Mouse (Mus musculus) common myeloid progenitor, adult 5-6 weeks (primary cell): ENCODE measurements around the gene Iqgap1. TPM values are rescaled to one million over a fixed set of nuclear protein-coding genes. Genes with fewer than 3 reads are reported as not detected.
"Not testable (repeated sequence)": the region's sequence is repeated elsewhere in the genome, so short reads cannot be mapped to it uniquely, and the experiment has no call there.

Source experiments
- ATAC-seq: replicated peaks from 2 replicates; pipeline ENCODE4 v1.8.0; 2016; ENCODE audit warnings: low read depth, mild to moderate bottlenecking, moderate TSS enrichment, inconsistent platforms; ENCODE audit not compliant: poor library complexity, severe bottlenecking
- total RNA-seq: library from RNA; stranded (forward); fragments of 200-1000, 187-1606 nt; gene quantifications from 2 replicates; pipeline ENCODE4 v1.2.3, GENCODE M21; 2017

Iqgap1 gene
- total RNA-seq, 1 experiment from 2014 or later: 101 TPM

DNA sequence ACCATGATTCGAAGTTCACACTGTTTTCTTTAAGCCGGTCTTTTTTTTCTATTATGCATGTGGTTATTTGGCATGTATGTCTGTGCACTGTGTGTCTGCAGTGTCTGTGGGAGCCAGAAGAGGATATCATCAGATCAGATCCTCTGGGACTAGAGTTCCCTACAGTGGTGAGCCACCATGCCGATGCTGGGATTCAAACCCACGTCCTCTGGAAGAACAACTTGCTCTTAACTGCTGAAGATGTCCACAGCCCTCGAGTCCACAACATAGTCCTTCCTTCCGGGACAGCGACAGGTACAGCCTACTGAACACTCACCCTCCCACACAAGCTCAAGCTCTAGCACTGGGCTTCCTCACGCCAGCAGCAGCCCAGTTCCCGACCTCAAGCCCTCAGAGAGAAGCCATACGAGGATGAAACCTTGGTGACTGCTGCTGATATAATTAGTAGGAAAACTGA, 50.3 kb downstream of the Iqgap1 start:
- ATAC-seq: no peak

DNA sequence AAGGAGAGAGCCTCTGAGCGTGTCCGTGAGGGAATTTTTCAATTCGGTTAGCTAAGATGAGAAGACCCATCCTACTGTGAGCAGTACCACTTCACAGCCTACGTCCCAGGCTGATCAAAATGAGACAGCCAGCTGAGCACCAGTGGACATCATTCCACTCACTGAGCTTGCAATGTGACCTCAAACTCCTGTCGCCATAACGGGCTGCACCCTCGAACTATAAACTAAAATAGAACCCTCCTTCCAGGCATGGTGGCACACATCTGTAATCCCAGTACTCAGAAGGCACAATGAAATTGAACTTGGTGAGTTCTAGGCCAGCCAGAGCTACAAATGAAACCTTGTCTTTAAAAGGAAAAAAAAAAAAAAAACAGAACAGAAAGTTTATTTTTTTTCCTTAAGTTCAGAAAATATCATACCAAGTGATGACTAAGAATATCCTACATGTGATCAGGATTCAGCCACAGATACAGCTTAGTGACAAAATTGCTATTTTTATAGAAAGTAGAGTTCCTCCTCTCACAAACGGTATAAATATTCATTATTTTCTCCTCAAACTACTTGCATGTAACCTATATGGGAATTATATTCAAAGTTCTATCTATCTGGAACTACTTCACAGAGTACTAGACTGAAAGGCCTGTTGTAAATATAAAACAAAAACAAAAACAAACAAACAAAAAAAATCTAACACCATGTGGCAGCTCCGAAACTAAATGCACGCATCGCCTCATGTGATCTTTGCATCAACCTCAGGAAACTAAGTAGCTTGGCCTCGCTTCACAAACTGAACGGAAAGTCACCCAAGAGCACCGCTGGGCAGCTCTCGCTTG, 50.9 kb downstream of the Iqgap1 start:
- no peak for ATAC-seq

DNA sequence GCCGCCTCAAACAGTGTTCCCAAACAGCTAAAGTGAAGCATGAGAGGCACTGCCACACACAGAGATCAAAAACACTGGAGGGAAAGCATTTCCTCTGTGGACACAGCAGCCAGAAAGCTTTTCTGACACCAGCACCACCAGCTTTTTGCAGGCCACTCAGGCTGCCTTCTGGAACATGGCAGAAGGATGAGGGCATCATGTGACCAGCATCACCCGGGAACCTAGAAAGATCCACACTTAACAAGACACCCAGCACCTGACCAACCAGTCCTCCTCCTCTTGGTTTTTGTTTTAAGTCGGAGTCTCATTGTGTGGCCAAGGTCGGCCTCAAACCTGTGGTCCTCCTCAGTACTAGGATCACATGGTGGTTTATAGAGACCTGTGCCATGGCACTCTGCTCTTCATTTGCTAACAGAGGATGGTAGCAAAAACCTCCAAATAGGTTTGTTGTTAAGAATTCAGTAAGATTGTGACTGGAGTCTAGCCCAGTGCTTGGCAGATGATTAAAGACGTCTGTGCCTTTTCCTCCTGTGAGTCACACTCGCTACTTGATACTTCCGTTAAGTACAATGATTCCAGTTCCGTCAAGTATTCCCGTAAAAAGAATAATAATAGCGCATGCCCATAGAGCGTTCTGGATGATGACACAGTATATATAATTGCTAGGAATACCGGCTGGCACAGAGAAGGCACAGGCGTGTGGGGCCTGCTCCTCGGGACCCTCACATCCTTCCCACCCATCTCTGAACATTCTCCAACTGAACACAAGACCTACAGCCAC, 51.8 kb downstream of the Iqgap1 start:
- no peak for ATAC-seq

DNA sequence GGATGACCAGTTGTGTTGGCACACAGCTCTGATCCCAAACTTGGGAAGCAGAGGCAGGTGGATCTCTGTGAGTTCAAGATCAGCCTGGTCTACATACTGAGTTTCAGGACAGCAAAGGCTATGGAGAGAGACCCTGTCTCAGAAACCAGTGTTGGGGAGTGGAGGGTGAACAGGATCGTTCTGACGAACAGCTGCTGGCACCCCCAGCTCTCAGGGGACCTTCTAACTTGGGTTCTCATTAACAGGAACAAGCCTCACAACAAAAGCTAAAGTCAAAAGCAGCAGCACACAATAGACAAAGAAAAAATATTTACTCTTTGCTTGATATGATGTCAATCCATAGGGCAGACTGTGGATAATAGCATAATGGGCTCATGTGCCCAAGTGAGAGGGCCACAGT, 55.3 kb downstream of the Iqgap1 start:
- no peak for ATAC-seq

DNA sequence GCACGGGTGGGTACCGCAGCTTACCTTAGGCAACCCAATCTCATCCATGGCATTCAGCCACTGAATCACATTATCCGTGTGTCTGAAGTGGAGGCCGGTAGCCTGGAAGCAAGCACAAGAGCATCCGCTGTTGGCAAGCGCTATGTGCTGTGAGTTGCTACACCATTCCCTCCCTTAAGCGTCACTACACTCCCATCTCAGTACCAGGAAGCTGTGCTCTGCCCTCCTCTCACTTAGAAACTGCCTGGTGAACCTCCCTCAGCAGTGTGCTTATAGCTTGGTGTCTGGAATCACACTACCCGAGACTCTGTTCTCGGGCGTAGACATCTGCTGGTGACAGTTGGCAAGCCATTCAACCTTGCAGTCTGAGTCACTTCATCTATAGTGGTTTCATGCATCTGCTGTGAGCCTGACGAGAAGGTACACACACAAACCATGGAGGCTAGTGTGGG, 58.9 kb downstream of the Iqgap1 start:
- ATAC-seq: no peak

DNA sequence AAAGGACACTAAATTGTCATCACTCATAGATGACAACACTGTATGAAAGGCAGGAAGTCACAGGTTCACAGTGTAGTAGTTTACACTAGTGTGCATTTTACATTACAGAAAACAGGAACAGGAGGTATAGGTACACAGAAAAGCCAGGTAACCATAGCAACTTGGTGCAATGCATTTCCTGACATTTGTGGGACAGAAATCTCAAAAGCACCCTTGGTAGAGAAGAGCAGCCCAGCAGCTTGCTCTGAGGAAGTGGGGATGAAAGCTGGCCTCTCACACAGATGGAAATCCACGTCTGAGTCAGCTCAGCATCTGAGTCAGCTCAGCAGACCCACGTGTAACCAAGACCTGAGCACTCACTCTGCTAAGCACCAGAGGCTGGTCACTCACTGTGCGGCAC, 59.7 kb downstream of the Iqgap1 start:
- 0 out of 2 replicates have a peak, but pooled peaks have one; percentile 32 for ATAC-seq

DNA sequence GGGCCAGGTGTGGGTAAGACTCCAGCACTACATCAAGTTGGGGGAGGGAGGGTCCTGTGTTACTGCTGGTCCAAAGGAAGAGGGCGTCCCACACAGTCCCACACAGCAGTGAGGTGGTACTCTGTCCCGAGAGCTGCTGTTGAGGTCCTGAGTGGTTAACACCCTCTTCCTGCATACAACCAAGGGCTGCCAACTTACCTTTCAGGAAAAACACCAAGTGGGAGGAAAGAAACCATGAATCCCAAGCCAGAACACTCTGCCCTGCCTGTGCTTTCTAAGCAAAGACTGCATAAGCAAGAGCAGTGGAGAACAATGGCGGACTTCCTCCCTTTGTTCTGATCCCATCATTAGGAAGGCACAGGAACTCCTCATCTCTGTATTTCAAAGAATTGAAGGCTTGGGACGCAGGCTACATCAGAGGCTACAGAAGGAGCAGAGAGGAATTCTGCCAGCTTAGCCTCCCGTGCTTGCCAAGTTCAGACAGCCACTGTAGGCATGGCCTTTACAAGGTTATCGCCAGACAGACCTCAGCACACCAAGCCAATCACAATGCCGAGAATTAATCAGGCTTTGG, 61.8 kb downstream of the Iqgap1 start:
- no peak for ATAC-seq

DNA sequence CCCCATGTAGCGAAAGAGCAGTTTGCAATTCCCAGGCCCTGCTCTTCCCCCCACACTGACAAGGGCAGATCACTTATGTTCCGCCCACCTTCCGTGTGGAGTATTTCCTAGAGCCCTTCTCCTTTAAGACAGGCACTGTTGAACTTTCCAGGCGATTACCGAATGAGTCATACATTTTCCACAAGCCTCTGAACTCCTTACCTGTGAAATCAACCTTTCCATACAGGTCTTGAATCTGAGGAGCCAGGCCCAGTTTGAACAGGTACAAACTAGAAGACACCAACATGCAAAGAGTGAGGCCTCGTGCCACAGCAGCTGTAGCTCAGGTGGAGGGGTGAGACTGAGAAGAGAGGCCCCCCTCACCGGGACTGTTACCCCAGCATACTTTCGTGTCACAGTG, 63.5 kb downstream of the Iqgap1 start:
- no peak for ATAC-seq

DNA sequence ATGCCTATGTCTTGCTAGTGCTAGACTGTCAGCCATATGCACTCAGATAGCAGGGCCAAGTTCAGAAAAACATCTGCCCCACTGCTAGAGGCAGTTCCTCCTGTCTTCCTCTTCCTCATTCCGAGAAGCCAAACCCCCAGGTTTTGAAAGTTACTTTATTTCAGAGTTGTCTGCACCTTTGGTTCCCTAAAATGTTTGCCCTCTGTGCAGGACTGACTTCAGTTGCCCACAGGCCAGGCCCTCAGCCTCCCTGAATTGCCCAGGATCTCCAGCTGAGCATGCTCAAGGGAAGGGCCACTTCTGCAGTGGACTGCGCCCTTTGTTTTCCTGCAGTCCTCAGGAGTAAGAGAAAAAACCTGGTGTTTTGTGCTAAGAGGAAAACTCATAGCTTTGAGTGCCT, 71.7 kb downstream of the Iqgap1 start:
- ATAC-seq: peak; percentile 74

DNA sequence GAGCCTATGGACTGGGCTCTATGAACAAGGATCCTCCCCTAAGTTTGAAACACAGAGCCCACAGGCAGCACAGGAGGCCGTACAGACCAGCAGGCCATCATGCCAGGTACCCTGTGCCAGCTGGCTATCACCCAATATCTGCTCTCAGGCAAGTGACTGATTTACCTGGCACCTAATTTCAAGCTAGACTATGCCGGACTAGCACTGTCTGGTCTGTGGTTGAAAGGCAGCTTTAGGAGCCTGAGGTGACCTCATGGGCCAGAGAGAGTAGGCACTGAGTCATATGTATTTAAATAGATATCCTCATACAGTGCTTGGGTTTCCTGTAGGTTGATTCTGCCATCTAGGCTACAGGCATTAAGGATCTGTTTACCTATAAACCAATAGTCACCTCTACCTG, 72.2 kb downstream of the Iqgap1 start:
- ATAC-seq: peak; percentile 31; the same call in 1 of the 2 replicates

DNA sequence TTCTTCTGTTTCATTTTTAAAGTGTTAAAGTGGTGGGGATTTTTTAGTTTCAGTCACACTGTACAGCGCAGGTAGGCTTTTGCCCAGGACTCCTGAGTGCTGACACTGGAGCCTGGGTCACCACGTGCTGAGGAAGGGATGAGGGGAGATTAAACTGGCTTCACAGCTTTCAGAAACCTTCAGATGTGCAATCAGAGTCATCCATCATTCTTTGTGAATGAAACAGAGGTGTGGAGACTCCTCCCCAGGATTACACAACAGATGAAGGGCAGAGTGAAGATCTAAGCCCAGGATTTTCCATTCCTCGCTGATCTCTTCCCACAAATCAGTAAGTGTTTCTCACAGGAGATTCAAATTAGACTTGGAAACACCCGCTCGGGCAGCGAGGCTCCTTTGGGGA, 76.2 kb downstream of the Iqgap1 start:
- ATAC-seq: no peak

DNA sequence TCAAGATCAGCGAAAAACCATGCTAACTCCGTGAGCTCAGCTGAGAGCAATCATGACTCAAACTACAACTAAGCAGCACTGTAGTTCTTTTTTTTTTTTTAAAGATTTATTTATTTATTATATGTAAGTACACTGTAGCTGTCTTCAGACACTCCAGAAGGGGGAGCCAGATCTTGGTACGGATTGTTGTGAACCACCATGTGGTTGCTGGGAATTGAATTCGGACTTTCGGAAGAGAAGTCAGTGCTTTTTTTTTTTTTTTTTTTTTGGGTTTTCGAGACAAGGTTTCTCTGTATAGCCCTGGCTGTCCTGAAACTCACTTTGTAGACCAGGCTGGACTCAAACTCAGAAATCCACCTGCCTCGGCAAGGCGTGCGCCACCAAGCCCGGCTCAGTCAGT, 76.7 kb downstream of the Iqgap1 start:
- ATAC-seq: not testable (repeated sequence)

DNA sequence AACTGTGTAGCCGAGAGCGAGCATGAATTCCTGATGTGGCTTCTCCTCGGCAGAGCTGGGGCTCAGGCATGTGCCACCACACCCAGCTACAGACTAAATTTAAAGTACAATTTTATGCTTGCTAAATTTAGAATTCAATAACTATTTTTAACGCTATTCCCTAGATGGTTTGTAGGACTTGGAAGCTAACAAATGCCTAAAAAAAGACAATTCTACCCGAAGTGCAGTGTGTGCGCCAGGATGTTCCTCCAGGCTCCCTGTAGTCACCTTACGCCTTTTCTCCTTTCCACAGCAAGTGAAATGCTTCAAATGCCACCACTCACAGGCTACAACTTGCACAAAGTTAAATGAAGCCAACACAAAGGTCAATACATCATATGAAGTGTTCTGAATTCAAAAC, 78.4 kb downstream of the Iqgap1 start:
- ATAC-seq: no peak

DNA sequence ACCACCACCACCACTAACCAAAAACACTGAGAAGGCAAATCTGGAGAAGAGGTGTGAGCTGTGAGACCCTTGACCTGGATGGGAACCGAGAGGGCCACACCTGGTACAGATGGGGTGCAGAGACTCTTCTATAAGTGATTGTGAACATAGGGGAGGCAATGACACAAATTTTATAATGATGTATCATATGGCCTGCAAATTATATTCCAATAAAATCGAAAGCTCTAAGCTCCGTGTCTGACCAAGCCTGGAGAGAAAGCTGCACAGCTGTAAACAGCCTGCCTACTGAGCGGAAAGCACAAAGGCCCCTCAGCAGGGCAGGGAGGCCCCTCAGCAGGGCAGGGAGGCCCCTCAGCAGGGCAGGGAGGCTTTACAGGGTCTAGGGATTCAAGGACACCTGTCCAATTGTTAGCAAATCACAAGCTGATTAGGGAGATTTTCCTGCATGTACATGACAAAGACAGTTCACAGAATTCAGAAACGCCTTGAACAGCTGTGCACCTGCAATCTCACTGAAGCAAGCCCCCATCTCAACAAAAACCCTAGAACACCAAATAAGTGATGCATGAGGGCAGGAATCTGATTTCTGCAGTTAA, 79.5 kb downstream of the Iqgap1 start:
- ATAC-seq: no peak

DNA sequence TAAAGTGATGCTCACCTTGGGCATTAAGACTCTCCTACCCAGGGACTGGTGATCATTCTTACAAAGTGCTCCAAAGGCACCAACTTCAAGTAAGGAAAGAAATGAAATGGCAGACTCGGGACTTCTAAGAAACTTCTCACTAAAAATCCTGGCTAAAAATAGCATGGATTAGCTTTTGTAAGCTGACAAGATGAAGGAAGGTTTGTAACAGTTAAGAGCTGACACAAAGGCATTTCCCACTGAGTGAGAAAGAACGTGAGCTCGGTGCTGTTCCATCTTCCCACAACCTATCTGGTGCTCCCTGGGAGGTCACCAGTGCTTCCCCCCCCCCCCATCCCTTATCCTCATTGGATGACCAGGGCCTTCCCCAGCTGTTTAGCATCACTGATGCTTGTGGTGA, 80.0 kb downstream of the Iqgap1 start:
- no peak for ATAC-seq

DNA sequence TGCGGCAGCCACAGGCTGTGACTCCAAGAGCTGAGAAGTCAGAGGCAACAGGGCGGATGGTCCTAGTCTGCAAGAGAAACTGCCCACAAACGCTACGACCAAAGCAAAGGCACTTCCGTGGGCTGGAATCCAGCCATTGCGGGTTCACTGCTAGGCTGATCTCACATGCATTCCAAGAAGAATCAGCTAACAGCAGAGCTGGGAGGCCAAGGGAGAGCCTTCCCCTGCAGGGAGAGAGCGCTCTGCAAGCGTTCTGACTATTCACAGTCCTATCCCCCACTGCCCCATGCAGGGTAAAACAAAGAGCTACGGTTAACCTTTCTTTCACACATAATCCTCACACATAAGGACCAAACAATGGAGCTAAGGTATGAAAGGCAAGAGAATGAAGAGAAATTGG, 80.5 kb downstream of the Iqgap1 start:
- ATAC-seq: no peak

DNA sequence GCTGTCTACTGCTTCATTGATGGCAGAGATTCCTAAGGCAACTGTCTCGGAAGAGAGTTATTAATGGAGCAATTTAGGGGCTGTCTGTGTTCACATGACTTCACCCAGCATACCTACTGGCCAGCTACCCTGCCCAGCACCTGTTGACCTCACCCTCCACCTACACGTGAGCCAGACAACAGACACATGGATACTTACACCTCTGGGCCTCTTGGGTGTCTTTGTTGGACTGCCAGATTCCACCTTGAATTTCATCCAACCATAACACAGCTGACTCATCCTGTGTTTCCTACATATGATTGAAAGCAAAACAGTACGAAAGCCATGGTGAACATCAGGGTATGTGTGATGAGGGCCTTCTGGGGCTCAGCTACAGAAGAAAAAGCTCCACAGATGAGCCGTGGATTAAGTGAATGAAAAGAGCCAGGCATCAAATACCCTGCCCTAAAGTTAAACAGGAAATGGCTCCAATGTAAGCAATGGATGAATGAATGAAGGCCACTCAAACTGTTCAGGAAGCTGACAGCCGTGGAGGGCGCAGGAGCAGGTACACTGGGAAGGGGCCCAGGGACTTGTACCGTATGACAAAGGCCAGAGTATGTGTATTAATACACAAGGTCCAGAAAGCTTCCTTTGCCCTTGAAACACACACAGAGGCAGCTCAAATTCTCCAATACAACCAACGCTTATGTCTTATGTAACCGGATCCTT, 81.7 kb downstream of the Iqgap1 start:
- no peak for ATAC-seq

DNA sequence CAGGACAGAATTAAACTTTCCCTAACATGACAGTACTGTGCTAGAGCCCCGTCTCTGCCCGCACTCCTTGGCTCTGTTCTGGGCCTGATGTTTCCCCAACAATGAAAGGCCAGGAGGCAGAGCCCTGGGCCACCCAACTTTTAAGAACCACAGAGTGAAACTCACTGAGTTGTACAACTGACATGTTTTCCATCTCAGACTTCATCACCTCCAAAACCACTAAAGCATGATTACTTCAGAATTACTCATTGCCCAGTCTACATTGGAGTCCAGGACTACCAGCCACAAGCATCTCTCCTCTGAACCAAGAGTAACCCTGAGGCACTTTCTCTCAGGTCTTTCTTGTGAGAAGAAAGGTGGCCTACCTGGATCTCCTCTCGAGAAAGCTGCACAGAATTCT, 83.1 kb downstream of the Iqgap1 start:
- ATAC-seq: no peak

DNA sequence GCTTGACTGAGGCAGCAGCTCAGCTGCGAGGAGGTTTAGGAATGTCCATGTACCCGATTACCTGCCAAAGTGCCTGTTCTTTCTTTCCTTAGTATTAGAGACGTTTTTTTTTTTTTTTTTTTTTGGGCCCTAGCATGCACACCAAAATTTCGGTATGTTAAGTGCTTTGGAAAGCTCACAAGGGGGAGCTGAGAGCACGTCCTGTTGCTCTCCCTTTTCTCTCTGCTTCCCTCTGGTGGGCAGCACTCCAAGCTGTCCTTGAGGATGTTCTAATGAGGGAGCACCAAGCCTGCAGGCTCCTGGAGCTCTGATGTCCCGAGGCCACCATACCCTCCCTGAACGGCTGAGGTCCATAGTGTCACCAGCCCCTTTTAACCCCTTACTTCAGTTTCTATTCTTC, 84.8 kb downstream of the Iqgap1 start:
- ATAC-seq: peak; percentile 87

DNA sequence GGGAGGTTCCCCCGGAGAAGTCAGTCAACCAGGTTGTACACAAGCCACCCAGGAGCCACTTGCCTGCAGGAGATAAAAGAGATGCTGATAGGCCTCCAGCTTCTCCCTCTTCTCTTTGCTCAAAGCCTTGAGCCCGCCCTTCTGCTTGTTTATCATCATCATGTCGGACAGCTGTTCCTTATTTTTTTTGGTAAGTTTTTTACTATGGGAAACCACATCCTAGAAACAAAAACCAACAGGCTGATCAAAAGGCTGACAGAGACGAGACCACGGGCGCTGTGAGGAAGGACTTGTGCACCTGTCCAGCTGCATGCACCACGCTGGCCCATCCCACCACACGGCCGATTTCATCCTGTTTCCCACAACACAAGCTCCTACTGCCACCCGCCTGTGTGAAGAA, 89.6 kb downstream of the Iqgap1 start:
- peak; percentile 34; the same call in 1 of the 2 replicates for ATAC-seq
